Mouse (Mus musculus): ENCODE data around the gene Disp1. TPM values are rescaled to one million over a fixed set of nuclear protein-coding genes. Genes with fewer than 3 reads are reported as not detected.

Disp1 gene
- polyA plus RNA-seq, 1 experiment from 2014 or later, result 8.3 TPM

- Histone ChIP-seq H3K27ac (no peak overlapping the region), H3K27me3 (no peaks in the 10 kb centered on the region), H3K9ac (no peak overlapping the region), H3K4me3 (no peak overlapping the region), H3K4me1 (peaks cover 38% of the 10 kb centered on the region), H3K36me3 (no peaks in the 10 kb centered on the region), H3K9me3 (no peaks in the 10 kb centered on the region), H3K4me2 (no peak overlapping the region)
- WGBS, result 79% methylated on average over 7 of the region's 7 CpGs
- ATAC-seq (ENCODE audit: borderline replicate concordance, extremely low read depth, low FRiP score, low TSS enrichment), result no peak
Observed at GRCm38 (mm10) chr1:183143246-183143645, 78.1 kb downstream of the Disp1 start.

GRCm38 (mm10) chr1:183142566-183142965 lies 78.8 kb downstream of the Disp1 start:
- no peak overlapping the region for H3K9ac ChIP-seq
- H3K4me3 ChIP-seq, result no peak overlapping the region
- no peaks in the 10 kb centered on the region for H3K36me3 ChIP-seq
- no peak overlapping the region for H3K4me2 ChIP-seq
- H3K9me3 ChIP-seq, result no peaks in the 10 kb centered on the region
- H3K4me1 ChIP-seq, result peaks cover 39% of the 10 kb centered on the region
- H3K27ac ChIP-seq, result no peak overlapping the region
- WGBS, result 70% methylated on average over 5 of the region's 5 CpGs
- no peak for ATAC-seq (ENCODE audit: borderline replicate concordance, extremely low read depth, low FRiP score, low TSS enrichment)
- no peaks in the 10 kb centered on the region for H3K27me3 ChIP-seq

- Histone ChIP-seq H3K4me2 (no peak overlapping the region), H3K9me3 (no peaks in the 10 kb centered on the region), H3K27ac (no peak overlapping the region), H3K4me3 (no peak overlapping the region), H3K4me1 (peaks cover 29% of the 10 kb centered on the region), H3K27me3 (no peaks in the 10 kb centered on the region), H3K36me3 (no peaks in the 10 kb centered on the region), H3K9ac (no peak overlapping the region)
- 51% methylated on average over 2 of the region's 2 CpGs for WGBS
- ATAC-seq (ENCODE audit: borderline replicate concordance, extremely low read depth, low FRiP score, low TSS enrichment), result no peak
Observed at GRCm38 (mm10) chr1:183141329-183141728, 80.0 kb downstream of the Disp1 start.

- no peaks in the 10 kb centered on the region for H3K36me3 ChIP-seq
- ATAC-seq (ENCODE audit: borderline replicate concordance, extremely low read depth, low FRiP score, low TSS enrichment), result no peak
- no peak overlapping the region for H3K4me2 ChIP-seq
- H3K27ac ChIP-seq, result no peak overlapping the region
- H3K4me3 ChIP-seq, result no peak overlapping the region
- no peaks in the 10 kb centered on the region for H3K27me3 ChIP-seq
- no peak overlapping the region for H3K9ac ChIP-seq
- 76% methylated on average over 12 of the region's 12 CpGs for WGBS
- H3K9me3 ChIP-seq, result no peaks in the 10 kb centered on the region
- H3K4me1 ChIP-seq, result peaks cover 25% of the 10 kb centered on the region; the same call in 1 of the 2 replicates
Observed at GRCm38 (mm10) chr1:183140511-183141268, 80.6 kb downstream of the Disp1 start.

- H3K9ac ChIP-seq, result no peak overlapping the region
- H3K4me2 ChIP-seq, result no peak overlapping the region
- no peaks in the 10 kb centered on the region for H3K9me3 ChIP-seq
- no peak overlapping the region for H3K27ac ChIP-seq
- ATAC-seq (ENCODE audit: borderline replicate concordance, extremely low read depth, low FRiP score, low TSS enrichment), result no peak
- H3K27me3 ChIP-seq, result no peaks in the 10 kb centered on the region
- peaks cover 35% of the 10 kb centered on the region for H3K4me1 ChIP-seq
- 68% methylated on average over 4 of the region's 4 CpGs for WGBS
- H3K36me3 ChIP-seq, result no peaks in the 10 kb centered on the region
- no peak overlapping the region for H3K4me3 ChIP-seq
Observed at GRCm38 (mm10) chr1:183138088-183138487, 83.2 kb downstream of the Disp1 start.

- Histone ChIP-seq H3K9ac (no peak overlapping the region), H3K4me3 (no peak overlapping the region), H3K36me3 (no peaks in the 10 kb centered on the region), H3K4me2 (peak overlapping the region; percentile 4; the same call in 1 of the 2 replicates), H3K9me3 (no peaks in the 10 kb centered on the region), H3K4me1 (peaks cover 36% of the 10 kb centered on the region), H3K27ac (peak overlapping the region; percentile 77), H3K27me3 (no peaks in the 10 kb centered on the region)
- WGBS, result 63% methylated on average over 4 of the region's 4 CpGs
- no peak for ATAC-seq (ENCODE audit: borderline replicate concordance, extremely low read depth, low FRiP score, low TSS enrichment)
Observed at GRCm38 (mm10) chr1:183134427-183134826, 86.9 kb downstream of the Disp1 start.

- no peak overlapping the region for H3K4me3 ChIP-seq
- peak; percentile 58; the same call in 1 of the 2 replicates for ATAC-seq (ENCODE audit: borderline replicate concordance, extremely low read depth, low FRiP score, low TSS enrichment)
- H3K27ac ChIP-seq, result peak overlapping the region; percentile 77
- 55% methylated on average over 3 of the region's 3 CpGs for WGBS
- H3K4me1 ChIP-seq, result peaks cover 41% of the 10 kb centered on the region
- H3K4me2 ChIP-seq, result no peak overlapping the region
- no peaks in the 10 kb centered on the region for H3K36me3 ChIP-seq
- no peaks in the 10 kb centered on the region for H3K9me3 ChIP-seq
- H3K9ac ChIP-seq, result no peak overlapping the region
- H3K27me3 ChIP-seq, result no peaks in the 10 kb centered on the region
Observed at GRCm38 (mm10) chr1:183133440-183133839, 87.9 kb downstream of the Disp1 start.

GRCm38 (mm10) chr1:183127246-183127645 lies 94.1 kb downstream of the Disp1 start:
- ATAC-seq (ENCODE audit: borderline replicate concordance, extremely low read depth, low FRiP score, low TSS enrichment), result no peak
- H3K27ac ChIP-seq, result no peak overlapping the region
- H3K4me3 ChIP-seq, result no peak overlapping the region
- H3K27me3 ChIP-seq, result no peaks in the 10 kb centered on the region
- H3K9me3 ChIP-seq, result no peaks in the 10 kb centered on the region
- H3K4me1 ChIP-seq, result peaks cover 8% of the 10 kb centered on the region
- H3K36me3 ChIP-seq, result no peaks in the 10 kb centered on the region
- no peak overlapping the region for H3K4me2 ChIP-seq
- H3K9ac ChIP-seq, result no peak overlapping the region
- WGBS, result 79% methylated on average over 4 of the region's 4 CpGs

- peaks cover 18% of the 10 kb centered on the region for H3K4me1 ChIP-seq
- H3K9ac ChIP-seq, result no peak overlapping the region
- no peaks in the 10 kb centered on the region for H3K9me3 ChIP-seq
- H3K36me3 ChIP-seq, result no peaks in the 10 kb centered on the region
- H3K27ac ChIP-seq, result no peak overlapping the region
- H3K4me3 ChIP-seq, result no peak overlapping the region
- H3K4me2 ChIP-seq, result no peak overlapping the region
- no peak for ATAC-seq (ENCODE audit: borderline replicate concordance, extremely low read depth, low FRiP score, low TSS enrichment)
- WGBS, result 52% methylated on average over 3 of the region's 3 CpGs
- no peaks in the 10 kb centered on the region for H3K27me3 ChIP-seq
Observed at GRCm38 (mm10) chr1:183123725-183124124, 97.6 kb downstream of the Disp1 start.

- H3K27me3 ChIP-seq, result no peaks in the 10 kb centered on the region
- H3K4me1 ChIP-seq, result peaks cover 41% of the 10 kb centered on the region
- H3K4me3 ChIP-seq, result no peak overlapping the region
- no peak overlapping the region for H3K9ac ChIP-seq
- no peaks in the 10 kb centered on the region for H3K9me3 ChIP-seq
- no peaks in the 10 kb centered on the region for H3K36me3 ChIP-seq
- H3K4me2 ChIP-seq, result peak overlapping the region; percentile 38; the same call in 1 of the 2 replicates
- 0 out of 2 replicates have a peak overlapping the region, but pooled peaks have one; percentile 24 for H3K27ac ChIP-seq
- ATAC-seq (ENCODE audit: borderline replicate concordance, extremely low read depth, low FRiP score, low TSS enrichment), result no peak
- WGBS, result 42% methylated on average over 12 of the region's 12 CpGs
Observed at GRCm38 (mm10) chr1:183120341-183120923, 100.9 kb downstream of the Disp1 start.

GRCm38 (mm10) chr1:183117827-183118825 lies 103.2 kb downstream of the Disp1 start:
- no peak overlapping the region for H3K4me3 ChIP-seq
- H3K9me3 ChIP-seq, result no peaks in the 10 kb centered on the region
- ATAC-seq (ENCODE audit: borderline replicate concordance, extremely low read depth, low FRiP score, low TSS enrichment), result 0 out of 2 replicates have a peak, but pooled peaks have one; percentile 12
- no peaks in the 10 kb centered on the region for H3K36me3 ChIP-seq
- peaks cover 47% of the 10 kb centered on the region for H3K4me1 ChIP-seq
- H3K27me3 ChIP-seq, result no peaks in the 10 kb centered on the region
- 55% methylated on average over 21 of the region's 21 CpGs for WGBS
- H3K27ac ChIP-seq, result no peak overlapping the region
- no peak overlapping the region for H3K9ac ChIP-seq
- no peak overlapping the region for H3K4me2 ChIP-seq
